Mouse (Mus musculus): ENCODE results near the gene Ssbp2.

DNA sequence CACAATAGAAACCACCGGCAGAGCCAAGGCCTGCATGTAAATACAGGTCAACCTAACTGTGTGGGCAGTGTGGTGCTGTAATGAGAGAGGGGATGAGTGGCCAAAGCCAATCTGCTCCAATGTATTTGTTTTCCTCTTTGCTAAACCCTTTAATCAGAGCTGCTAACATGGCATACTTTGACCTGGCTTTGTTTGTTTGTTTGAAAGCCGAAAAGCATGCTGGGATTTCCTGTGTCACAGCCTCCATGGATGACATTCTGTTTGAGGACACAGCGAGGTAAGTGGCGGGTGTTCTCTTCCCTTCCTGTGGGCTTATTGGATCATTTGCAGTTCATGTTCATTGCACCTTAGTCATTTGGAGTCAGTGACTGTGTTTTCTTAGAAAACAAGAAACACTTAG is 289.9 kb downstream of the Ssbp2 start:
- no peak for TF ChIP-seq CTCF (IDR thresholded peaks at IDR 0.05; ENCODE audit: low read depth, low read length)
- TF ChIP-seq GATA1 (IDR thresholded peaks at IDR 0.05; ENCODE audit: borderline replicate concordance, low read length) = no peak

All from G1E (cell line).